Mouse (Mus musculus): ENCODE results near the gene Fam20c. TPM values are rescaled to one million over a fixed set of nuclear protein-coding genes. Genes with fewer than 3 reads are reported as not detected.
A peak's percentile ranks its signal among the peaks of the same experiment; 100 is the strongest.

Fam20c gene
- polyA plus RNA-seq, 1 experiment from 2014 or later: 5.5 TPM

DNA sequence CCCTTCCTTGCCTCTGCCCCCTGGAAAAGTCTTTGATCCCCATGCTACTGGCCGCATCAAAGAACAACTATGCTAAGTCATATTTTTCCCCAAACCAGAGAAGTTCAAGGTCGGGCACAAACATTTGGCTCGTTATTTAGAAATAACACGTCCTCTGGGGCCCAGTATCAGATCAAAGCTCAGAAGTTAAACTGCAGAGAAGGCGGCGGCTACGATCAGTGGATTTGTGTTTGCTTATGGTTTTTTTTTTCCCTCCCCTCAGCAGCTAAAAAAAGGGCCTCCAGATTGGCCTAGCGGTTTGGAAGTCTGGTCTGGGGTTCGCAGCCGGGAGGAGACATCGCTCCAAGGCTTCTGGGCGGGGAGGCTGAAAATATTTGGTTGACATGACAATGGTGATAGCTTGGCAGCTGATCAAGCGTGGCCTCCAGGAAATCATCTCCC lies 103.5 kb downstream of the Fam20c start:
- no peaks in the 10 kb centered on the region for H3K9me3 ChIP-seq (ENCODE audit: control insufficient read depth, low read length)
- no peak overlapping the region for H3K9ac ChIP-seq (ENCODE audit: low read length)
- ATAC-seq (ENCODE audit: low FRiP score, low TSS enrichment) (no peak), DNase-seq (ENCODE audit: low spot score) (peak; percentile 45)
- no peaks in the 10 kb centered on the region for H3K4me1 ChIP-seq (replicated peaks; ENCODE audit: control insufficient read depth, insufficient read depth)
- no peaks in the 10 kb centered on the region for H3K27me3 ChIP-seq (ENCODE audit: control insufficient read depth, insufficient read depth, low read length)
- TF ChIP-seq EP300 (optimal IDR thresholded peaks at IDR 0.05) (no peak), CTCF (IDR thresholded peaks at IDR 0.05; ENCODE audit: low read depth) (no peak)
- no peak overlapping the region for H3K4me2 ChIP-seq (replicated peaks; ENCODE audit: low read depth)
- 0 out of 2 replicates have a peak overlapping the region, but pooled peaks have one; percentile 18 for H3K27ac ChIP-seq (replicated peaks)
- no peak overlapping the region for H3K4me3 ChIP-seq (ENCODE audit: low read depth, low read length)
- WGBS: 27% methylated on average over 13 of the region's 13 CpGs
- H3K36me3 ChIP-seq (ENCODE audit: control insufficient read depth, insufficient read depth, low read length): no peaks in the 10 kb centered on the region

Other genes starting within 250 kb of the Fam20c start
- not detected in 2 replicates for gene 1700123K08Rik, start 189.8 kb upstream of the Fam20c start, polyA plus RNA-seq (2015; fragmentation: Nextera tagmentation; extraction: Ambion mirVana)
- 33.7 and 38.3 TPM in 2 replicates for gene Zfp68, start 134.8 kb upstream of the Fam20c start, polyA plus RNA-seq (2015; fragmentation: Nextera tagmentation; extraction: Ambion mirVana)
- gene A430033K04Rik, start 131.7 kb upstream of the Fam20c start, polyA plus RNA-seq (2015; fragmentation: Nextera tagmentation; extraction: Ambion mirVana): 4.9 and 5.2 TPM in 2 replicates
- gene Gm5294, start 65.6 kb downstream of the Fam20c start, polyA plus RNA-seq (2015; fragmentation: Nextera tagmentation; extraction: Ambion mirVana): not detected in 2 replicates
- gene Pdgfa, start 242.9 kb downstream of the Fam20c start, polyA plus RNA-seq (2015; fragmentation: Nextera tagmentation; extraction: Ambion mirVana): 56.5 and 60.4 TPM in 2 replicates